Mouse (Mus musculus): ENCODE data around the gene Retsat.

- TF ChIP-seq CTCF (IDR thresholded peaks at IDR 0.05; ENCODE audit: borderline replicate concordance, control insufficient read depth, extremely low read depth, insufficient read depth, low read length, poor library complexity) (no peak), POLR2A (IDR thresholded peaks at IDR 0.05; ENCODE audit: control insufficient read depth, extremely low read depth, insufficient read depth, low read length, poor library complexity) (no peak)
Observed at GRCm38 (mm10) chr6:72583211-72583839, 14.9 kb upstream of the Retsat start.

Data from thymus, adult 2 months (tissue).